Mouse (Mus musculus): ENCODE results near the gene Mrgprb3. TPM values are rescaled to one million over a fixed set of nuclear protein-coding genes. Genes with fewer than 3 reads are reported as not detected.

The Mrgprb3 gene
- total RNA-seq (2014; rRNA removed) (not detected in 2 replicates), polyA plus RNA-seq (2015; fragmentation: Nextera tagmentation; extraction: Ambion mirVana) (not detected in 2 replicates)

GRCm38 (mm10) chr7:48643711-48644110 is at the start of gene Mrgprb3:
Mrgprb3 (minus strand) TSS chr7:48643811.
- Histone ChIP-seq H3K27me3 (ENCODE audit: insufficient read depth, low read length) (no peaks in the 10 kb centered on the region), H3K4me2 (ENCODE audit: low read depth) (no peak within 1 kb of the TSS), H3K9ac (no peak within 1 kb of the TSS), H3K9me3 (ENCODE audit: low read length) (no peaks in the 10 kb centered on the region), H3K27ac (ENCODE audit: low read depth, low read length) (no peak within 1 kb of the TSS), H3K36me3 (ENCODE audit: insufficient read depth) (no peaks in the 10 kb centered on the region), H3K4me3 (ENCODE audit: low read depth, low read length) (no peak within 1 kb of the TSS), H3K4me1 (ENCODE audit: insufficient read depth) (no peaks in the 10 kb centered on the region)
- ATAC-seq = no peak
- WGBS = 95% methylated on average over 2 of the region's 2 CpGs
- TF ChIP-seq CTCF (IDR thresholded peaks at IDR 0.05; ENCODE audit: low read depth) = no peak
- no peak for DNase-seq

Other genes starting within 250 kb of the Mrgprb3 start
- 0.08 TPM in 1 of 2 replicates, not detected in the other for gene Mrgprb1, start 187.5 kb downstream of the Mrgprb3 start, total RNA-seq (2014; rRNA removed)
- gene Mrgprb1, start 187.5 kb downstream of the Mrgprb3 start, polyA plus RNA-seq (2015; fragmentation: Nextera tagmentation; extraction: Ambion mirVana) = 0.28 TPM in 1 of 2 replicates, not detected in the other
- gene Mrgprx2, start 144.5 kb downstream of the Mrgprb3 start, total RNA-seq (2014; rRNA removed) = 0.08 TPM in 1 of 2 replicates, not detected in the other
- gene Mrgprx2, start 144.5 kb downstream of the Mrgprb3 start, polyA plus RNA-seq (2015; fragmentation: Nextera tagmentation; extraction: Ambion mirVana) = not detected in 2 replicates
- 0.08 TPM in 1 of 2 replicates, not detected in the other for gene Mrgprb2, start 85.7 kb downstream of the Mrgprb3 start, total RNA-seq (2014; rRNA removed)
- gene Mrgprb2, start 85.7 kb downstream of the Mrgprb3 start, polyA plus RNA-seq (2015; fragmentation: Nextera tagmentation; extraction: Ambion mirVana) = 0.09 TPM in 1 of 2 replicates, not detected in the other
- 55.9 and 58.9 TPM in 2 replicates for gene Zdhhc13, start 145.2 kb upstream of the Mrgprb3 start, total RNA-seq (2014; rRNA removed)
- 25.0 and 28.3 TPM in 2 replicates for gene Zdhhc13, start 145.2 kb upstream of the Mrgprb3 start, polyA plus RNA-seq (2015; fragmentation: Nextera tagmentation; extraction: Ambion mirVana)
- gene Csrp3, start 204.2 kb upstream of the Mrgprb3 start, total RNA-seq (2014; rRNA removed) = 1.2 TPM in 1 of 2 replicates, not detected in the other
- gene Csrp3, start 204.2 kb upstream of the Mrgprb3 start, polyA plus RNA-seq (2015; fragmentation: Nextera tagmentation; extraction: Ambion mirVana) = not detected in 2 replicates
- 0.92 and 2.0 TPM in 2 replicates for gene E2f8, start 237.8 kb upstream of the Mrgprb3 start, total RNA-seq (2014; rRNA removed)
- 1.0 and 1.1 TPM in 2 replicates for gene E2f8, start 237.8 kb upstream of the Mrgprb3 start, polyA plus RNA-seq (2015; fragmentation: Nextera tagmentation; extraction: Ambion mirVana)

Data from forebrain, postnatal 0 days (tissue).